Mouse (Mus musculus) mesoderm, embryonic 11.5 days (tissue): ENCODE data around the gene Prkg1.
"Not testable (repeated sequence)": the region's sequence is repeated elsewhere in the genome, so short reads cannot be mapped to it uniquely, and the experiment has no call there.

Experiments
- DNase-seq: peaks from one replicate; pipeline ENCODE4 v3.0.0-alpha.2; 2012; ENCODE audit warnings: low read depth, low spot score

Prkg1 gene

DNA sequence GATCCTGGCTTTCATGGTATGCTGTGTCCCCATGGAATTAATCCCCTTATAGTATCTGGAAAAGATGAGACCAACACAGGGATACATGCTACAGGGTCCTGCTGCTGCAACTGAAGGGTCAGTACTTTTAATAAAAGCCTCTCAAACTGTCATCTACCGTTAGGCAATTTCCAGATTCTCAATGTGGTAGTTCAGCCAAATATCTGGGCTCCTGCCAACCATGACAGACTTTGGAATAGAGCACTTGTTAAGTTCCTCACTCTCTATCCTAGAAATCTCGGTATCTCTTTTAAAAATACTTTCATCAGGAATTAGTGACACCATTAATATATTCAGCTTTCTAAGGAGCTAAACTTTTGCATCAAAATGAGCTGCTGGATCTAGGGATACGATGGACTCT is 428.5 kb downstream of the Prkg1 start:
- no peak for DNase-seq

DNA sequence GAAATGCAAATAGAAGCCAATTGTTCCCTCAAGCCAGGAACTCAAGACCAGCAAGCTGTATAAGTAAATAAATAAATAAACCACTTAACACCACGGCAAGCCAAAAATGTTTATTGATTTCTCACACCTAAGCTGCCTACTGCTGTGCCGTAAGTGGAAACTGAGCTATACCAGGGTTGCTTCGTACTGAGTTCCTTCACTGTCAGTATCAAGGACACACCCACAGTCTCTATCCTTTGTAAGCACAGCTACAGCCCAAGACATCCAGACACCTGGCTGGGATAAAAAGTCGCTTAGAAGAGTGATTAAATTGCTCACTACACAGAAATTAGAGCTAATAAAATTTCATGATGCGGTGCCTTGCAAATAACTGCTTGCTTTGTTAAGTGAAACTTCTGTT is 434.9 kb downstream of the Prkg1 start:
- no peak for DNase-seq

DNA sequence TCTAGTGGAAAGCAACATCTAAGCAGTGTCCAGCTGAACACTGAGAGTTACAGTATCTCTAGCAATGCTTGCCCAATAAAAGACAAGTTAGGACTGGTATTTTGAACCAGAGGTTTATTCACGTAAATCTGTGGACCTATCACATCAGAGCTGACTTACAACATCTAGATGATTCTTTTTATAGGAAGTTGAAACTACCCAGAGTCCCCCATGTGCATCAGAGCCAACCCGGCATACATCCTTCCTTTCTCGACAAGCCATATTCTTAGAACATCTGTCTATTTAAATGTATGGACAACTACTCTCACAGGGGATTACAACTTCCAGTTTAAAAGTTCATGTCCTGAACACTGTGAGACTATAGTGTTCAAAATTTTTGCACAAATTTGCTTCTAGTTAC is 460.1 kb downstream of the Prkg1 start:
- DNase-seq: no peak

DNA sequence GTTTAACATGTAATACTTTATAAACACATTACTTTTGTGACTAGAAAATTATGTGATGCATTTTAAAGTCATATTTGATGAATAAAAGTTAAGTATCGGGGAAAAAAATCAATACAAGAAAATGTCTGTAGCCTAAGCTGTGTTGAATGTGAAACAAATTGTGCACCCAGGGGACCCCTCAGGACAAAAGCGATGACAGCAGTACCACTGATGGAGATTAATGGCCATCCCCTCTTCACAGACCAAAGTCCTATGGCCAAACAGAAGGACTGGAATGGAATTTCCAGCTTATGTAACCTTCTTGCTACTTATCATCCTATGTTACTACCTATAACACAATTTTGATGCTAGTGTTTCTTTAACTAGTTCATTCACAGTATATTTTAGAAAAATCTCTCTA is 473.6 kb downstream of the Prkg1 start:
- peak; percentile 66 for DNase-seq

DNA sequence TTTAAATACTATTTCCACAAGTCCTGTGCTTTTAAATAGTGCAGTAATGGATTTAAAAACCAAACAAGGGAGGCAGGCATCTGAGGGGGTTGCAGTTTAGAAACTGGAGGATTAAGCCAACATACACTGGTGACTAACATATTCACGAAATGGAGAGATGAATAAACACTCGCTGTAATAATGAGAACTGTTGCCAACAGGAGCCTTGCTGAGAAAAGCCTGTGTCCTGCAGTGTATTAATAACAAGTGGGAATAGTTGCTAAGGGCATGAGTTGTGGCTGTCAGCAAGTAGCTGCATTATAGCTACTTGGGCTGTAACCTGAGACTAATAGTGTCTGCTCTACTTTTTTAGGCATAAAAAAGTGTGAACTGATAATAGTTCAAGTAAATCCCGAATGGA is 480.3 kb downstream of the Prkg1 start:
- peak; percentile 39 for DNase-seq

DNA sequence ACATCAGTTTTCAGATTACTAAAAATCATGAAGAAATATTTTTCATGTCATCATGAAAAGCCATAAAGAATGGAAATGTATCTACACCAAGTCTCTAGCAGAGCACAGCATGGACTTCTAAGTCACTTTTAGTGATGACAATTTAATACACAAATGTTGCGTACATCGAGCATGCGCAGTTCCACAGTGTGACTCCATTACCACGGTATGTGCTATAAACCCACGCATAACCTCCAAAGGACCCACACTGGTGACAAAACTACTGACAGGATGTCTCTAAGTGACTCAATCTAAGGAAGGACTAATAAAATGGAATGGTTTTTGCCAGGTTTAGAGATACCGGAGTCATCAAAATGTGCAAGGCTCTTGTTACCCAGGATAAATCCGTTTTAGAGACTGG is 480.7 kb downstream of the Prkg1 start:
- no peak for DNase-seq

DNA sequence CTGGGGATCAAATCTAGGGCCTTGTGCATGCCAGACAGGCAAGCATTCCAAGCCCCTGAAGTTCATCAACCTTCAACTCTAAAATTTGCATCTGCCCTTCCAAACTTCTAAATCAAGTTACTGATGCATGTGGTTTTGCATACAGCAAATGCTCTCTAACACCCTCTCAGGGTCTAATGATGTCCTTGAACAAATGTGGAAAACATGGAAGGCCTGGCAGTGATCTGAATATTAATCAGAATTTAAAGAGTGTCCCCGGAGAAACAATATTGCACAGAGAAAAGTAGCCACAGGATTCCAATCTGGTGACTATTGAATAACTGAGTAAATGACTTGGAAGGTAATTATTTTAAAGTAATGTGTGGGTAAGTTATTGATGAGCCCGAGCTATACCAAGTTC is 481.2 kb downstream of the Prkg1 start:
- no peak for DNase-seq

DNA sequence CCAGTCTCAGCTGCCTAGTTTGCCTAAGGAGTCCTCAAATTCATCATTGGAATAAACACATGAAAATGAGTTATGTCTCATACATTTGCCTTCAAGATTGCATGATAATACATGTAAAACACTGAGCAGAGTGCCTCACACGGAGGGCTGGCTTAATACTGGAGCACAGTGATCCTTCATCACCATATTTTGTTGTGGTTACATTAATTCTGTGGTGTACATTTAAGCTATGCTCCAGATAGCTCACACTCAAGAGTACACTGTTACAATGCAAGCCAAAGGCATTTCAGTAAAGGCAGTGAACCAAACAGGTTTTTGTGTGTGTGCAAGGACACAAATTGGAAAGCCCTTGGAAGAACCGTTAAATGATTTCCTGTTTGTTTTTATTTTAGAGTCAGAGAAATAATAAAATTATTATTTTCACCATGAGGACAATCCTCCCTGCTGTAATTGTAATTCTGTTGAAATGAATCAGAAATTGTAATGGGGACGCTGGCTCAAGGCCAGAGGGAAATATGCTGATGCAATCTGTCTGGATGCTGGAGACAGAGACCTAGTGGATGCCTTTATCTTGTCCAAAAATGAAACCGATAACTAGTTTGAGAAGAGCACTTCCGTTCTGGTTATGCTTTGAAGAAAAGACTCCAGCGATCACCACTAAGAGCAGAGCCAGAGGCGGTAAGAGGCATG is 484.9 kb downstream of the Prkg1 start:
- DNase-seq: no peak

DNA sequence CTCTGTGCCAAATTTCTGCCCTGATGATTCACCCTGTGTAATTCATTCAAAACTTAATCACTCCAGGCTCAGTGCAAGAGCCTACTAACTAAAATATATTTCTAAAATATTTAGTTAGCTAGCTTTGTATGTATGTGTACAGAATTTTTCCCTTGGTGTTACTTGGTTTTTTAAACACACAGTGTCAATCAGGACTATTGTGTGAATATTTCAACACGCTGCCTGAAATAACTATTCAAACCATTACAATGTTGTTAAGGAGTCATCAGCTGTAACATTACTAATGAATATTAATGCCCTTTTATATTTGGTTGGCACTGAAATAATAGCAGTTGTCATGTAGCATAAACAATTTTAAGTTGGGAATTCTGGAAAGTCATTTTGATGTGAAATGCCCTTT is 502.4 kb downstream of the Prkg1 start:
- no peak for DNase-seq

DNA sequence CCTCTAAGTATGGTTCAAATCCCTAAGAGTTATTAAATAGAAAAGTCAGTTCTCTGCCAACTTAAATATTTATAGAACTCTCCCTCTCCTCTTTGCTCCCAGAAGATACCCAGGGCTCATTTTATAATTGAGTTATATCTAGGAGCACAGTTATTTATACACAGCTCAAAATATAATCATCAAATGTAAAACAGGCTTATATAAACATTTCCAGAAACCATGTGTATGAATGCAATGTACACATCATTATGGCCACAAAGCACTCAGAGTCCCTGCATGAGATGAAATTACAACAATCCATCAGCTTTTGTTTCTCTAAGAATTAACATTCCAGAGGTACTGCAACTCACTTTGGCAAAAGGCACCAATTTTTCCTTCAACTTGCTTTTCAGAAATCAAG is 504.3 kb downstream of the Prkg1 start:
- no peak for DNase-seq

DNA sequence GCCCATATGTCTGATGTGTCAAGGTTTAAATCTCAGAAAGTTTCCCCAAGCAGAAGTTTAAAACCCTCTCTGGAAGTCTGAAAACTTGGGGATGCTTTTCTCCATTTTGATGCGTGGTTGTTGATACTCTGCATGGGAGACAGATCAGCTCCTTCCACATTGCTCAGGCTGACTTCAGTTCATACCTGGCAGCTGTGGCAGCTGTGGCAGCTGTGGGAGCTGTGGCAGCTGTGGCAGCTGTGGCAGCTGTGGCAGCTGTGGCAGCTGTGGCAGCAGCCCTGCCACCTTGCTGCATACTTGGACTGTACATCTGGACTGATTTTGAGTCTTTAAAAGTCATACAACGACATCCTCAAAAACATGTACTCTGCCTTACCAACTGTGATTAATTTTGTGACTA is 509.1 kb downstream of the Prkg1 start:
- DNase-seq: no peak

DNA sequence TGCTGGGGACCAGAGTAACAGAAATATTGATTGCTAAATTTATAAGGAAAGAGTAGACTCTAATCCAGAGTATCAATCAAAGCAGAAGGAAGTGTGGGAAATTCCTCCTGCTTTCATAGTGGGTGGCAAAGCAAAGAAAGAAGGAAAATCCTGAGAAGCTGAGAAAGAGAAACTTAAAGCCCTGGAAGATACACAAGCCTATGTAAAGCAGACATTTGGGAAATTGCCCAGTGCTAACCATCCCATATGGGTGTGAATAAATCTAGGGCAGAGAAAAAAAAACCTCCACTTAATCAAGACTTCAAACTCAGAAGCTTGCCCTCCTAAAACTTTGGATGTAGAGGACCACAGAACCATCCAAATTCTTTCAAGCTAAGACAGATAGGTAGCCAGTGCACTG is 532.4 kb downstream of the Prkg1 start:
- DNase-seq: no peak

DNA sequence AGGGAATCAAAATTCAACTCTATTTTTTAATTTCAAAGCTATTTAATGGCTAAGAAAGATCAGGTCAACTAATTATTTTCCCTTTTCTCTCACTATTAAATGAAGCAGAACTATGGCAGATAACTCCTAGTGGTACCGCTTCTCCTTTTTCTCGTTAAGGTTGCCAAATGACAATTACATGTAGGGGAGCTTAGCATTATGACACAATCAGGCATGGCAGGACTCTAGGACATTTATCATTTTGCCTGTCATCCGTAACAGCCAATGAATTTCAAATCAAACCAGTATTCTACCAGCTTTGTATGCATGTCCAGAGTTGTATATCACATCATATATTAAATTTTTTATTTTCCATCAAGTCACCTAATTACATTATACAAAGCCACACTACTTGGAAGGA is 536.4 kb downstream of the Prkg1 start:
- DNase-seq: no peak

DNA sequence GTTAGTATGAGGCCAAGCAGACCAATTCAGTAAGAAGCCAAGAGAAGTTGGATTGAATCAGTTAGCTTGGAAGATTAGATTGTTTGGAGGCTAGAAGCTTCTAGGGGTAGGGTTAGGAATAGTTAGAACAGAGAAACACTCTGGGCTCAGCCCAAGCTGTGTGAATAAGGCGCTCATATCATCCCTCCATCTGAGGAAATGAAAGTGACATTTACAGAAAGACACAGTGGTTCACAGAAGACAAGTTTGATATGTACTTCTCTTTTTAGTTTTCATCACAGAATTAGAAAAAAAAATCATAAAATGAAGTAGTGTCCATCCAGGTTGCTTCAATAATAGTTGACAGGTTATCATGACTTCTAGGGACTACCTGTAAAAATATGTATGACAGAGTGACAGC is 541.4 kb downstream of the Prkg1 start:
- no peak for DNase-seq

DNA sequence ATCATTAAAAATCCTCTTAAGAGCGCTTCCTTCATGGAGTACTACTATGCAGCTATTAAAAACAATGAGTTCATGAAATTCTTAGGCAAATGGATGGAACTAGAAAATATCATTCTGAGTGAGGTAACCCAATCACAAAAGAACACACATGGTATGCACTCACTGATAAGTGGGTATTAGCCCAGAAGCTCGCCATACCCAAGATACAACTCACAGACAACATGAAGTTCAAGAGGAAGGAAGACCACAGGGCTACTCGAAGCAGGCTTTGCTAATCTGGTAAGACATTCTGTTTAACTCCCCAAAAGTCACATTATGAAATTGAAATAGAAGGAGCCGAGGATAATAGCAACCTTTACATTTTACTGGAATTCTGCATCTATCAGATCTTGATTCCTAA is 545.6 kb downstream of the Prkg1 start:
- DNase-seq: not testable (repeated sequence)

DNA sequence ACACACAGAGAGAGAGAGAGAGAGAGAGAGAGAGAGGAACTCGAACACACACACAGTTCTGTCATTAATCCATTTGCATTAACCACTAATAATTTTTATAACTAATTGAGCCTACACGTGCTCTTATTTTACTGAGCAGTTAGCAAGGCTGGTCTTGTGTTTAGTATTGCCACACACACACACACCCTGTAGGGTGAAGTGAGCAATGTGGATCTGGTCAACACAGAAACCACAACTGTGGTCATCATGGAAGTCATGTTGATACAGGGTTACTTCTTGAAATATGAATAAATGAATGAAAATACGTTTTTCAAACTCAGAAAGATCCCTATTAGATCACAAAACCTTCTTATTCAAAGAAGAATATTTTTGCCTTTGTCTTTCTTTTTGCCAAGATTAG is 554.0 kb downstream of the Prkg1 start:
- DNase-seq: no peak

DNA sequence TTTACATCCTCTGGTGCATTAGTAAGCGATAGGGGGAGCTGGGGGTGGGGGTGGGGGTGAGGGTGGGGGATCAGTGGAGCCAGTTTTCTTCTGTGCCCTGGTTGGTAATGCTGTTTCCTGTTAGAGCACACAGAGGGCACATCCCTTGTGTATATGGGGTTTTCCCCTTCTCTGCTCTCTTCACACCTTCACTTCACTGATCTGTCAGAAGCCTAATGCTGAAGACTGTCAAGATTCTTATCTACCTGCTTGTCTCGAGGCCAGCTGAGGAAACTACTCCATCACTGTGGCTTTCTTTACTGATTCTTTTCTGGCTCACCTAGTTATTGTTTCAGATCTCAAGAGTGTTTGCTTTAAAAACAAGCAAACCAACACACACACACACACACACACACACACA is 554.4 kb downstream of the Prkg1 start:
- no peak for DNase-seq

DNA sequence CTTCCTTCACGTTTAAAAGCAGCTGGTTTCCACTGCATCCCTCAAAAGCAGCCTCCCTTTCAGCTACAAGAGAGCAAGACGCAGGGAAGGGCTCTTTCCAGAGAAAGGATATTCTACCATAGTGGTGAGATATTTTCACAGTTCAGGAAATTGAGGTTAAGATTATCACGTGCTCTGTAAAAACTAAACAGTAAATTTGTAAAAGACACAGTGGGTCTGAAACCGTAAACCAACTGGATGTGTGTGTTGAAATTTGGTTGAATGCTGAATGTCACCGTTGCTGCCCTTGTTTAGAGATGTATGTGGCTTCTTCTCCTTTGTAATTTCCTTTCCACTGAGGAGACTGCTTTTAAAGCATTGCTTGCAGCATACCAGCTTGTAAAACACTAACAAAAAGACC is 565.2 kb downstream of the Prkg1 start:
- DNase-seq: no peak

DNA sequence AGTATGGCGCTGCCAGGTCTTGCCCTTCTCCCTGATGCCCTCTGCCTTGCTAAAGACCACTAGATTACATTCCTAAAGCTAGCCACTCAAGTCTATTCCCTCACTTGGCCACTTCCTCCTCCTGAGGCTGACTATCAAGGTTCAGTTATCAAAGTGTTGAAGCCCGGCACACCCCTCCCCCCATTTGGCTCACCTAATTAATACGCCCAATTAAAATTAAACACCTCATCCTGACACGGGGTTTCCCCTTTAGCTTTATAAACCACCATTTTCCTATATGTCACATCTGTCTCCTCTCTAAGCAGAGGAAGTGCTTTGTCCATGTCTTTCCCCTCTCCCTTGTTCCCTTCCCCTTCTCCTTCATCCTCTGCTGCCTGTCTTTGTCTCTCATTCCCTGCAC is 566.4 kb downstream of the Prkg1 start:
- no peak for DNase-seq

DNA sequence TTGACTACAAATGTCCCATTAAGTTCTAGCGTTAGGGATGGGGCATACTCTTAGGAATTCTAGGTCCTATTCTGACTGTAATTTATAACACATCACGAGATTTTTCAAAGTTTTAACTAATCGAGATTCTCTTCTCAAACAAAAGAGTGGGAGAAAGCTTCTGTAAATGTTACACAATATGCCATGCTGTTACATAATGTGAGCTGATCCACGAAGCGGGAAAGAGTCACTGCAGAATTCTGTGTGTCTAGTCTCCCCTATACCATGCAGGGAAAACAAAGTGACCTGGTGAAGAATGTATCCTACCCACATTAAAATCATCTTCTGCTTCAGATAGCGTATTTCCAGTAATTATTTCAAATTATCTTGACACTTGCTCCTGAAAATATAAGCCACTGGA is 567.8 kb downstream of the Prkg1 start:
- no peak for DNase-seq

DNA sequence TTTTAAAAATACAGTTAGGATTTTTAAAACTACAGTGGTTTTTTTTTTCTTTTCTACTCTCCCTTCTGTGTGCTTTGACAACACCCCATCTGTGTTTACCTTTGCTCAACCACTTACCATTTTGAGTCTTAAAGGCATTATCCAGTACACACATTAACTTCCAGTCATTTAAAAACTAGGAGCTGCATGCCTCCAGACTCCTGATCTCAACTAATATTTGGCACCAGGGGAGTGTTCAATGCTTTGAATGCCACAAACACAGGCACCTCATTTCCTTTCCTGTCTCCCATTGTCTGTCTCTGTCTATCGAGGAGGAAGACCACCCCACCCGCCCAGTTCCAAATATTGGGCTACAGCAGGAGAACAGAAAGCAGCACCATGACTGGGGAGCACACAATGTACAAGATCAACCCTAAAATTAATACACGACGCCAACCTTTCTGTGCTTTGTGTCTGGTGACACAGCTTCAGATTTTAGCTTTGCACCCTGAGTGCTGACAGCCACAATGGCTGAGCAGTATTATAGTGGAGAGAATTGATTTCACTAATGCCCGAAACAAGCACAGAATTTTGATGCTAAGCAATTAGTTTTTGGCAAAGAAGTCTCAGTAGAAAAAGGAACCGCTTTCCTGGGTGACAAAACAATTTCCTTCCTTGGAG is 576.1 kb downstream of the Prkg1 start:
- DNase-seq: no peak

DNA sequence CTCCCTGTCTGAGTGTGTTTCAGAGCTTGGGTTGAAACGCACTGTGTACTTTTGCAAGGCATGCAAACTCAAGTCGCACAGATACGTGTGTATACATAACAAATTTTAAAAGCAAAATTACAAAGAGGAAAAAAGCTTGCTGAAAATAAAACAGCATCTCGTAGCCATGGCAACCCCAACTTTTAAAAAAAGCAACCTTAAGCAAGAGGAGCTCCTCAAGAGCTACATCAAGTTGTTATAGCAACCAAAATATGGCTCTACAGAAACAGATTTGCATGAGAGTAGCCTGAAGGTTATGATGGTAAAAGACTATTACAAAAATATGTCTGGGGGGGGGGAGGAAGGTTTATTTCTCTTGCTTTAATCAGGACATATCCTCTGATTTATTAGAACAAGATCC is 584.1 kb downstream of the Prkg1 start:
- no peak for DNase-seq

DNA sequence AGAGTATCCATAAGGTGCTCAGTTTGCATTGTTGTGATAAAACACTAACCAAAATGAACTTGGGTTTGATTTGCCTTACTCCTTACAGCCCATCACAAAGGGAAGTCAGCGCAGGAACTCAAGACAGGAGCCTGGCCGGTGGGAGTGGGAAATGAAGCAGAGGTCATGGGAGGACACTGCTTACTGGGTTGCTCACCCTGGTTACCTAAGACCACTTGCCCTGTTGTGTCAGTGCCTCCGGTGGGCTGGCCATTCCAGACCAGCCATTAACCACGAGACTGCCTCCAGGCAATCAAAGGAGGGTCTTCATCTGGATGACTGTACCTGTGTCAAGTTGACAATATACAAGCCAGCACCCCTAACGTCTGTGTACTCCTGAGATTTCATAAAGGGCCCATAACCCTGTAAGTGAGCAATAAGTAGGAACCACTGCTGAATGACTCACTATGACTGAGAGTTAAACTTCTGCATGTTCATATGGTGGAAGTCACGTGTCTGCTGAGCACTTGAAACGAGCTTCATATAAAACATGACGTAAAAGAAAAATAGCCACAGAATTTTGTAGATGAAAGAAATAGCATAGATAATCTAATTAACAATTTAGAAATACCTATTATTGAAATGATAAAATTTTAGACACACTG is 587.4 kb downstream of the Prkg1 start:
- no peak for DNase-seq
